Mouse (Mus musculus) heart, embryonic 16.5 days (tissue): ENCODE measurements at regions not wholly inside any gene's neighbourhood (a gene's known extent, or its start where the extent isn't known, plus 50 kb on each side); places are given as distances from the start of the nearest gene placed in this dataset.

Experiments
- ATAC-seq: fragments of 200-750 bp; cut with Nextera tagmentation; replicated peaks from 2 replicates; pipeline ENCODE4 v1.8.0; 2017; ENCODE audit warnings: moderate number of reproducible peaks; ENCODE audit not compliant: insufficient read depth, low FRiP score; ENCODE audit errors: extremely low read depth
- H3K27ac ChIP-seq: fragments of 300-500 bp; sonication (generic); 2 replicates; pipeline ENCODE4 v1.5.1; 2014; ENCODE audit warnings: mild to moderate bottlenecking, low read length, control low read depth, moderate library complexity
- H3K27me3 ChIP-seq: fragments of 300-500 bp; sonication (generic); 2 replicates; pipeline ENCODE4 v1.6.1; 2014; ENCODE audit warnings: low read length, mixed read lengths; ENCODE audit not compliant: control insufficient read depth, insufficient read depth
- H3K36me3 ChIP-seq: fragments of 300-500 bp; sonication (generic); 2 replicates; pipeline ENCODE4 v1.6.1; 2014; ENCODE audit not compliant: control insufficient read depth, insufficient read depth
- H3K4me1 ChIP-seq: fragments of 300-500 bp; sonication (generic); 2 replicates; pipeline ENCODE4 v1.6.1; 2014; ENCODE audit warnings: low read length, mixed read lengths; ENCODE audit not compliant: control insufficient read depth, insufficient read depth
- H3K4me2 ChIP-seq: fragments of 300-500 bp; sonication (generic); 2 replicates; pipeline ENCODE4 v1.6.1; 2014; ENCODE audit warnings: low read depth, mild to moderate bottlenecking, control low read depth, low read length
- H3K4me3 ChIP-seq: fragments of 300-500 bp; sonication (generic); 2 replicates; pipeline ENCODE4 v1.5.1; 2014; ENCODE audit warnings: mild to moderate bottlenecking, control low read depth, low read length
- H3K9ac ChIP-seq: fragments of 300-500 bp; sonication (generic); 2 replicates; pipeline ENCODE4 v1.6.1; 2014; ENCODE audit warnings: low read length, control low read depth
- H3K9me3 ChIP-seq: fragments of 300-500 bp; sonication (generic); replicated peaks from 2 replicates; pipeline ENCODE4 v1.6.1; 2016; ENCODE audit warnings: low read length; ENCODE audit not compliant: control insufficient read depth
- WGBS: fragments of 180-500 bp; shearing (Covaris S2); extraction: QIAGEN DNeasy Blood & Tissue Kit; methylation state at CpG from one replicate; pipeline ENCODE4 v1.1.7; 2014; 5-methylcytosine and 5-hydroxymethylcytosine counted together

DNA sequence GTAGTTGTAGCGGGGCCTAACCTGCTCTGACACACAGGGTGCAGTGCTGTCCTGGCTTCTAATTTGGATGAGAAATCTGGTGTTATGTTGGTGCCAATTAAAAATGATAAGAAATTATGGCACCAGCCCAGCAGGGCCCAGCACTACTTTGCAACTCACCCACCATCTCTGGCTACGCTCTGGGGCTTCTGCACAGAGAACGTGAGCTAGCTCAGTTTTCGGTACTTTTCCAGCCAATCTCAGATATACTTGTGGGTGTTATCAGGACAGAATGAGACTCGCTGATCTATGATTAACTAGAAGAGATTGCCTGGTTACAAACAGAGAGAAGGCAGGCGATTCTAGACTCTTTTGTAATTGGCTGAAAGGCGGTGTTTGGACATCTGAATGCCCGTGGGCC lies 71.6 kb upstream of the Unc5a start:
- no peak overlapping the region for H3K9ac ChIP-seq
- H3K27me3 ChIP-seq = peaks cover 42% of the 10 kb centered on the region
- no peak overlapping the region for H3K4me3 ChIP-seq
- WGBS = 79% methylated on average over 8 of the region's 8 CpGs
- H3K4me2 ChIP-seq = no peak overlapping the region
- no peaks in the 10 kb centered on the region for H3K4me1 ChIP-seq
- H3K36me3 ChIP-seq = no peaks in the 10 kb centered on the region
- no peaks in the 10 kb centered on the region for H3K9me3 ChIP-seq
- no peak overlapping the region for H3K27ac ChIP-seq
- ATAC-seq = no peak

DNA sequence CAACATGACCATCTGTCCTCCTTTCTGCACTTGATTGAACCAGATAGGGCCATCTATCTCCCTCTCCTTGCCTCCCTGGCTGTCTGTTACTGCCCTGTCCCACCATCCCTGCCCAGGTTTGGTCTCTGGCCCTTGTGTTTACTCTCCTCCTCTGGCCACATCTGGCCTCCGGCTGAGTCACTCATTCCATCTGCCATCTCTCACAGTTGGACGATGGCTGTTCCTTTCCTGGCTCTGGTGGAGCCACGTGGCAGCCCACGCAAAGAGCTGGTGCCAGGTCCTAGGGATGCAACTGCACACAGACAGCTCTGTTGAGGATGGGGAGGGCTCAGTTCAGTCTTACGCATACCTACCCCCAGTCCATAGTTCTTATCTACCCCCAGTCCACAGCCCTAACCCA lies 69.9 kb upstream of the Unc5a start:
- Histone ChIP-seq H3K4me1 (no peaks in the 10 kb centered on the region), H3K4me2 (no peak overlapping the region), H3K27ac (no peak overlapping the region), H3K27me3 (peaks cover 25% of the 10 kb centered on the region), H3K4me3 (no peak overlapping the region), H3K36me3 (no peaks in the 10 kb centered on the region), H3K9me3 (no peaks in the 10 kb centered on the region), H3K9ac (no peak overlapping the region)
- no peak for ATAC-seq
- WGBS = 54% methylated on average over 5 of the region's 5 CpGs

DNA sequence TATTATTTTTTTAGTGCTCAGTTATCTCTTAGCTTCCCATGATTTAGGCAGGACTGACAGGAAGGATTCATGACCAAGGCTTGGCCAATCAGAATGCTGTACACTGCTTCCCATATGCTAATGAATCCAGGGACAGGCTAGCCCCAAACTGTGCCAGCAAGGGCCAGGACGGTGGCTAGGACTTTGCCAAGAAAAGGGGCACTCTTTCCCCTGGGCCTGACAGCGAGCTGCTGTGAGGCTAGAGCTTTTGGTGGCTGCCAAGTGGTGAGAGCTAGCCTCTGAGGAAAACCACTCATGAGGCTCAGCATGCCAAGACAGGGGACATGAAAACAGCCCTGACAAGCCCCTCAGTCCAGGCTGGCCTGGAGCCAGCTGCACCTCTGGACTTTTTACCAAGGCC lies 69.0 kb upstream of the Unc5a start:
- H3K27me3 ChIP-seq = peaks cover 17% of the 10 kb centered on the region
- no peak for ATAC-seq
- no peak overlapping the region for H3K9ac ChIP-seq
- no peak overlapping the region for H3K27ac ChIP-seq
- H3K4me2 ChIP-seq = no peak overlapping the region
- no peaks in the 10 kb centered on the region for H3K36me3 ChIP-seq
- H3K9me3 ChIP-seq = no peaks in the 10 kb centered on the region
- H3K4me3 ChIP-seq = no peak overlapping the region
- no peaks in the 10 kb centered on the region for H3K4me1 ChIP-seq
- WGBS = 22% methylated on average over 2 of the region's 2 CpGs

DNA sequence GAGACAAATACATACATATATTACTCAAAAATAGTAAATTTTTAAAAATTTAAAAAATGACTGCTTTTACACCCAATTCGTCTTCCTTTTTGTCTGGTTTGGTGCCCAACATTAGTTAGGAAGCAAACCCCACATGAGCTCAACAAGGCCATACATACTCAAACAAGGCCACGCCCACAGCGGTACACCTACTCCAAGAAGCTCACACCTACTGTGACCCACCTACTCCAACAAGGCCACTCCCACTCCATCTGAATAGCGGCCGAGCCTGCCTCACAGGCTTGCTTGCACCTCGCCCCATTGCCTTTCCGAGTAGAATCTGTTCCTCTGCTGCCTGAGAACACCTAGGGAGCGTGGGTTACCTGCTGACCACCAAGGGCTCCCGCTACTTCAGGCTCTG lies 66.4 kb upstream of the Unc5a start:
- no peak for ATAC-seq
- Histone ChIP-seq H3K4me1 (no peaks in the 10 kb centered on the region), H3K36me3 (no peaks in the 10 kb centered on the region), H3K9ac (no peak overlapping the region), H3K4me2 (no peak overlapping the region), H3K4me3 (no peak overlapping the region), H3K27me3 (peaks cover 7% of the 10 kb centered on the region), H3K9me3 (no peaks in the 10 kb centered on the region), H3K27ac (no peak overlapping the region)
- 47% methylated on average over 9 of the region's 9 CpGs for WGBS

DNA sequence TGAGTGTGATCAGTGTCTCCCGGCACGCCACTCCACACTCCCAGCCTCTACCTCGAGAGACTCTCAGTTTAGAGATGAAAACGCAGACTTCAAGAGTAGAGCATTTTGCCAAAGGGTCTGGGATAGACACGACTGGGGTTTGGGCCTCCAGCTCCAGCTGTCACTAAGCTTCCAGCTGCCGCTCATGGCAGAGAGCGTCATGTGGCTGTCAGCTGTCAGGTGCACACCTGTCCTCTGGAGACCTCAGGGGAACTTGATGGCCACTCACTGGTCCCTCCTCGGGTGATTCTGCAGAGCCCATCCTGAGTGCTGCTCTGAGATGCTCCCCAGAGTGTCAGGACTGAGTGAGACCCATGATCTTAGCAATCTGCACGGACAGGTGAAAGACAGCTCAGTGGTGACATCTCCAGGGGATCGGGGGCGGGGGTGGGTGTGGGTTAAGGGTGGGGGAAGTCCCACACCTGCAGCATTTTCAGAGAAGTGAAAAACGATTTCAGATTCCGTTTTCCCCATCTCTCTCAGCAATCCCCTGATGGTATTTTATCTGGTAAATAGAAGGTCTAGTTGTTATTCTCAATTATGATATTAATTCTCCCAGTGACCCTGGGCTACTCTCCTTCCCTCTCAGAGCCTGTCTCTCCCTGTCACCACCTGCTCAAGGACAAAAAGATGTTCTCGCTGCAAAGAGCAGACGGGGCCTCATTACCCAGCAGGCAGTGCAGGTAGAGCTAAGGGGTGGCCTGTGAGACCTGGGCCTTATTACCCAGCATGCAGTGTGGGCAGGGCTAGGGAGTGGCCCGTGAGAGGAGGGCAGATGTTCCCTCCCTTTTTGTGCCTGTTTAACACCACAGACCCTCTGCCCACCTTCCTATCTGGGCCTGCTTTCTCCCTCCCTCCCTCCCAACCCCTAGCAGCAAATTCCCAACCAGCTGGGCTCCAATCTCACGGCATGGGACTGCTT lies 65.2 kb upstream of the Unc5a start:
- H3K4me1 ChIP-seq = no peaks in the 10 kb centered on the region
- no peak overlapping the region for H3K9ac ChIP-seq
- WGBS = 49% methylated on average over 17 of the region's 17 CpGs
- no peak overlapping the region for H3K4me2 ChIP-seq
- no peak overlapping the region for H3K4me3 ChIP-seq
- no peaks in the 10 kb centered on the region for H3K36me3 ChIP-seq
- peaks cover 18% of the 10 kb centered on the region for H3K27me3 ChIP-seq
- H3K27ac ChIP-seq = no peak overlapping the region
- ATAC-seq = no peak
- H3K9me3 ChIP-seq = no peaks in the 10 kb centered on the region

DNA sequence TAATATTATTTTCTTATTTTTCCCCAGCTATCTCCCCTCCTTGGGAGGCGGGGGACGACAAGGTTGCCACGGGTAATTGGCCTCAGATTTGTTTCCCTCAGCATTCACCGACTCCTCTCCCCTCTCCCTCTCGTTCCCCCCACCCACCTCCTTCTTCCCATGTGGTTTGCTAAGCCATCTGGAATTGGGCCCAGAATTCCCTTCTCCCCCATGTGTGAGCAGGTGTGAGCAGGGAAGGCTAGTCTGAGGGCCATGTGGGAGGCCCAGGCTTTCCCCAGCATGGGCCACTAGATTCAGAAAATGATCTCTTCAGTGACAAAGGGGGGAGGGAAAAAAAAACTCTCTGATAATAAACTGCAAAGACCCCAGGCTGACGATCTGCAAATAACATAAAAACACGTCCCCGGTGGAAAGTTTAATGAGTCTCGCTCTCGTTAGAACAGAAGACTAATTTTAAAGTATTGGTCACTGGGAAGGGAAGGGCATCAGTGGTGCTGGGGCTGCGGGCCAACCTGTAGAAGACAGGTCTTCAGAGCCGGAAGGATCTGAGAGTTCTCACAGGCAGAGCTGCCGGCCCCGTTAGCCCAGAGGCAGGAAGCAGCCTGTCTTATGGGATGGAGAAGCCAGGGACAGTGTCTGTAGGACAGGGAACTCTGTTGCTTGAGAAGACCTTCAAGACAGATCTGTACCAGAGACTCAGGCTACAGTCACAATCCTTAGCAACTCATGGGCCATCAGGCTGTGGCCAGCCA lies 64.3 kb upstream of the Unc5a start:
- Histone ChIP-seq H3K27ac (no peak overlapping the region), H3K4me1 (no peaks in the 10 kb centered on the region), H3K27me3 (peaks cover 19% of the 10 kb centered on the region), H3K9ac (no peak overlapping the region), H3K9me3 (no peaks in the 10 kb centered on the region), H3K4me3 (no peak overlapping the region), H3K36me3 (no peaks in the 10 kb centered on the region), H3K4me2 (no peak overlapping the region)
- ATAC-seq = no peak
- 55% methylated on average over 14 of the region's 14 CpGs for WGBS

DNA sequence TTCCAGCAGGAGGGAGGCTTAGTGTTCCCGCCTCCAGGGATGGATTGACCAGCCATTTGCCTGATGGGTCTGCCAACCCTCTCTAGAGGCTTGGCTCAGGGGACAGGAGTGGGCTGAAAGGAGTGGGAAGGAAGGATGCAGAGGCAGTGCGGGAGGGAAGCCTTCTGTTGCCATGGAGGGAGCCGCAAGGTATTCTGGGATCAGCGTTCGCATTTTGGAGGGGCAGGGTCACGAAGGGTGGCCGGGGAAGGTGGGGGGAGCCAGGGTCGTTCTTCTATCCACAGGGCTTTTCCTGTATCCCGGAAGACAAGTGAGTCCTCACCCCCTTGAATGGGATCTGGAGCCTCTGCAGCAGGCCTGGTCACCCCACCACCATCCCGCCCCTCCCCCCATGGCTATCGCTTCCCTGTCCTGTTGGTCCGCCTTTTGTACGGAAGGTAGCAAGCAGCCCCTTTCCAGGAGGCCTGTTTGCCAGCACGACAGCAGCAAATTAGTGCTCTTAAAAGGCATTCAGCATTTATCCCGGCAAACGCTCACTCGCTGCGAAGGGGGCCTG lies 61.8 kb upstream of the Unc5a start:
- Histone ChIP-seq H3K9ac (no peak overlapping the region), H3K27me3 (peaks cover 22% of the 10 kb centered on the region), H3K4me2 (no peak overlapping the region), H3K36me3 (no peaks in the 10 kb centered on the region), H3K9me3 (peaks cover 3% of the 10 kb centered on the region; the same call in 1 of the 2 replicates), H3K27ac (no peak overlapping the region), H3K4me1 (no peaks in the 10 kb centered on the region), H3K4me3 (no peak overlapping the region)
- no peak for ATAC-seq
- 10% methylated on average over 18 of the region's 18 CpGs for WGBS

DNA sequence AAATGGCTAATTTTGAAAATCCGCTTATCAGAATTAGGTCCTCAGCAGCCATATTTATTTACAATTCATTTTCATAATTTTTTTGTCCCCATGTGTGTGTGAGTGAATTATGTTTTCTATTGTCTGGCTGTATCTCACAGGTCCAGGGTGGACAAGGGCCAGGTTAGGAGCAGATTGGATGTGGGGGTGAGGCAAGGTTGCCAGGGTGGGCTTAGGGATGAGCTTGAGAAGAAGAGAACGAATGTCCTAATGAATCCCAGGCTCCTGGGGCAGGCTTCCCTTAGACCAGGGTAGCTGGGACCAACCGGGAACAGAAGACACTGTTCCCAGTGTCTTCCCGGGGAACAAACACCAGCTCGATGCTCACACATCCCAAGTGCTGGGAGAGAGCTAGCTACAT lies 61.2 kb upstream of the Unc5a start:
- Histone ChIP-seq H3K9me3 (peaks cover 3% of the 10 kb centered on the region; the same call in 1 of the 2 replicates), H3K4me1 (no peaks in the 10 kb centered on the region), H3K36me3 (no peaks in the 10 kb centered on the region), H3K9ac (no peak overlapping the region), H3K27ac (no peak overlapping the region), H3K4me3 (no peak overlapping the region), H3K4me2 (no peak overlapping the region), H3K27me3 (peaks cover 22% of the 10 kb centered on the region)
- 40% methylated on average over 5 of the region's 5 CpGs for WGBS
- ATAC-seq = no peak
